Mouse (Mus musculus) C2C12 (cell line): Measurements from ENCODE around the gene Cd86.

Experiments
- CTCF ChIP-seq: IDR thresholded peaks from one replicate; pipeline ENCODE4 v1.5.1; 2011; ENCODE audit not compliant: control insufficient read depth, insufficient read depth, insufficient read length
- MAX ChIP-seq: IDR thresholded peaks from one replicate; pipeline ENCODE4 v1.6.1; 2011; ENCODE audit warnings: mild to moderate bottlenecking, control low read depth
- MYOD1 ChIP-seq: IDR thresholded peaks from one replicate; pipeline ENCODE4 v1.6.1; 2011; ENCODE audit warnings: low read depth; ENCODE audit not compliant: control insufficient read depth, insufficient read length
- MYOG ChIP-seq: IDR thresholded peaks from one replicate; pipeline ENCODE4 v1.6.1; 2011; ENCODE audit not compliant: control insufficient read depth, insufficient read length; ENCODE audit errors: extremely low read depth
- USF1 ChIP-seq: IDR thresholded peaks from one replicate; pipeline ENCODE4 v1.6.1; 2011; ENCODE audit warnings: low read depth, mild to moderate bottlenecking, control low read depth, moderate library complexity

- TF ChIP-seq CTCF (no peak), MAX (no peak), USF1 (no peak), MYOG (no peak), MYOD1 (no peak)
These were observed 20.8 kb downstream of the Cd86 start for GRCm38 (mm10) chr16:36645124-36645523.
